Mouse (Mus musculus): ENCODE data around the gene Med13l.

DNA sequence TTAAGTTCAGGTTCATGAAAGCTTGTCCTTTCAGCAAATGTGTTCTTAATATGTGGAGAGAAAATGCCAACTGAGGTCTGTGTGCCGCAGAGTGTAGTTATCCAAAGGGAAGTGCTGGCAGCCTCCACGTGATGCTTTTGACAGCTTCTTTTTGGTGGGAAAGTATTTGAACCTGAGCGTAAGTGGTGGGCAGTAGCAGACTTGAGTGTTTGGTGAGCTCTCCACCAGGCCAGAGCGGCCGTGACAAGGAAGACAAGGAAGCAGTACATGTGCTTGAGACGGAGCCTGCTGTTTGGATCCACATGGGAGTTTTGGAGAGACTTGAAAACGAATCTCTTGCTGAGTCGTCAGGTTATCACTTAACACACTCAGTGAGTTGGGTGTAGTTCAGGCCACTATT, 71.9 kb downstream of the Med13l start:
- no peak for TF ChIP-seq CTCF (IDR thresholded peaks at IDR 0.05; ENCODE audit: low read depth)
- TF ChIP-seq EP300 (IDR thresholded peaks at IDR 0.05; ENCODE audit: low read depth), result no peak
